Mouse (Mus musculus) retina, postnatal 1 day (tissue): ENCODE data around the gene Efemp2.
"Not testable (repeated sequence)": the region's sequence is repeated elsewhere in the genome, so short reads cannot be mapped to it uniquely, and the experiment has no call there.

ENCODE experiments used
- DNase-seq: peaks from one replicate; pipeline ENCODE4 v3.0.0-alpha.2; 2012

Gene Efemp2

DNA sequence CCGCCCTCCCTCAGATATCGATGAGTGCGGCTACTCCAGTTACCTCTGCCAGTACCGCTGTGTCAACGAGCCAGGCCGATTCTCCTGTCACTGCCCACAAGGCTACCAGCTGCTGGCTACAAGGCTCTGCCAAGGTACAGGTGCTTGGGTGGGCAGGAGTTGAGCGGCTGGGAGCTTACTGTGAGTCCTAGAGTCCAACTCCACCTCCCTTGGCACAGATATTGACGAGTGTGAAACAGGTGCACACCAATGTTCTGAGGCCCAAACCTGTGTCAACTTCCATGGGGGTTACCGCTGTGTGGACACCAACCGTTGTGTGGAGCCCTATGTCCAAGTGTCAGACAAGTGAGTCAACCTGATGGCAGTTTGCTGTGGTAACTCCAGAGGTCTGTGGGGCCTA is 6.3 kb downstream of the Efemp2 start:
- DNase-seq, result no peak

DNA sequence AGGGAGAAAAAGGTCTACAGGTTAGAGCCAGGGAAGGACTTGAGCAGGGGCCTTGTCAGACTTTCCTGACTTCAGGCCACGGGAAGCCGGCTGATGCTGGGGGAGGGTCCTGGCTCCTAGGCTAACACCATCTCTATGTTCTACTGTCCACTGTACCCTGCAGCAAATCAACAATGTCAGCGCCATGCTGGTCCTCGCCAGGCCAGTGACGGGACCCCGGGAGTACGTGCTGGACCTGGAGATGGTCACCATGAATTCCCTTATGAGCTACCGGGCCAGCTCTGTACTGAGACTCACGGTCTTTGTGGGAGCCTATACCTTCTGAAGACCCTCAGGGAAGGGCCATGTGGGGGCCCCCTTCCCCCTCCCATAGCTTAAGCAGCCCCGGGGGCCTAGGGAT is 7.6 kb downstream of the Efemp2 start:
- no peak for DNase-seq

DNA sequence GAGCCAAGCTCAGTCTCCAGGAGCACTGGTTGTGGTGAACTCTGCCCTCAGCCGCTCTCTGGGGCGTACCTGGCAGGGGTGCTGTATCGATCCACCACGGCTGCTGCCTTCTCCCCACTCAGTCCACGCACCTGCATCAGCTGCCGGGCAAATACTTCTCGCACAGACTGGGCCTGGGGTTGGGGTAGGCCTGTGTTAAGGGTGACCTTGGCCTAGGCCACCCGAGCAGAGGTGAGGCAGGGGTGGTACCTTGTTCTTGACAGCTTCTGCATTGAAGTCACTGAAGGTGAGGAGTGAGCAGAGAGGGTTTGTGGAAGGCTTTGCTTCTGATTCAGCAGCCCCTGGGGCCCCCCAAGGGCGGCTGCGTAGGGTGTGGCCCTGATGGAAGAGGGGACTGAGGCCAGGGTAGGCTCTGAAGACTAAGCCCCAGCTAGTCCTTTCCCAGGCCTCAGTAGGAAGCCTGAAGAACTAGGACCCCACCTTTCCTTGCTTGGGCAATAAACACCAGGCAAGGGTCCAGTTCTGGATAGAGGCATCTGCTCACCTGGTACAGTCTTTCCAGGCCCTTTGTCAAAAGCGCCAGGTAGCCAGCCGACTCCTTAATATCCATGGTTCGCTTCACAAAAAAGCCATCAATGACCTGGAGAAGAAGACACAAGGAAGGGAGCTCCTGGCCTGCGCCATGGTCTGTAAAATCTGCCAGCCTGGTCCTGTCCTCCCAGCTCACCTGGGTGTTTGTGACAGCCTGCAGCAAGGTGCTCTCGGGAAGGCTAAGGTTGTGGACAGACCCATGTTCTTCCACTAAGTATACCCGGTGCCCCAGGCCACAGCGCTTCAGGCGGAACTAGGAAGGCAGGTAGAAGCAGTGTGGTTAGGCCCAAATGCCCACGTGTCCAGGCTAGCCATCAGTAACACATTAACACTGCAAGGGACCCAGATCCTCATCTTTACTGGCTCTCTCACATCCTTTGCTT is 9.9 kb downstream of the Efemp2 start:
- DNase-seq, result no peak

DNA sequence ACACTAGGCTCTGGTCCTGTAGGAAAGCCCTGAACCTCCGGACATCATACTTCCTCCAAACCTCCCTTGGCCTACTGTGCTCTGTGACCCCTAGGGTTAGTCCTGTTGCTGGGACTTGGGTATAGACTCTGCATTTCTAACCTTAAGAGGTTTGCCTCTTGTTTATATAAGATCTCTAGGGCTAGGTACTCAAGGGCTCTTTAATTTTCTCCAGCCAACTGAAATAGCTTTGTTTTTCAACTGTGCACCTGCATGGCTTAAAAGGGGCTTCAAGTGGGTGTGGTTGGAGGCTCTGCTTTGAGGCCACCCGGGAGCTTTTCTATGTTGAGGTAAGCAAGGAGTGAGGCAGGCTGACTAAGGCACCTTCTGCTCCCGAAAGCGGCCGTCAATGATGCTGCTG is 10.7 kb downstream of the Efemp2 start:
- no peak for DNase-seq

DNA sequence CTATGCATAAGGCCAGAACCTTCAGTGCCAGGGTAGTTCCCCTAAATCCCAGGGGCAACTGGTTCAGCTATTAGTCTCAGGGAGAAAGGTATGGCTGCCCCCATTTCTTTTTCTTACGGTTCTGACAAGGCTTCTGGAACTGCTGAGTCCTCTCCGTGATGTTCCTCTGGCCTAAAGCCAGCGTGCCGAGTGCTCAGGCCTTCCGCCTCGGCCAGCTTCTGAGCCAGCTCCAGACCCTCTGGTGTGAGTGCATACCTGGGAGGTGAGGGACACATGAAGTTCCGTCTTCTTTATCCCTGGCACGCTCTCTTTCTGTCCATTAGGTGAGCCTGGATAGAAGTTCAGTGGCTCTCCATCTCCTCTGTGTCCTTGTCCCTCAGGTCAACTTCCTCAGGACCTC is 11.6 kb downstream of the Efemp2 start:
- no peak for DNase-seq

DNA sequence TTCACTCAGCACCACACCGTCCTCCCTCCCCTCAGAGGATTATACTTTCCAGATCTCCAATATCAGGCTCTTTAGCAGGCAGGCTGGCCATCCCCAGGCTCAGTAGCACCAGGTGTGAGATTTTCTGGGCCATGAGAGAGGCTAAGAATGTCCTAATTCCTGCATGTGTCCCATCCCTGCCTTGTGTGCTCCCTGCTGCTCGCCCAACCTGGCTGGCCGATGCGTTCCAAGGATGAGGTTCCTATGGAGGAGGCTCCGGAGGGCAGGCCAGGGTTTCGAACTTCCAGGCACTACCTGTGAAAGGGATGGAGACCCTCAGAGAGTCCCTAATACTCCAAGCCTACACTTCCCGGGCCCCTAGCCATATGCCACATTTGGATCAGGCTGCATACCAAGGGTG is 12.1 kb downstream of the Efemp2 start:
- DNase-seq, result no peak

DNA sequence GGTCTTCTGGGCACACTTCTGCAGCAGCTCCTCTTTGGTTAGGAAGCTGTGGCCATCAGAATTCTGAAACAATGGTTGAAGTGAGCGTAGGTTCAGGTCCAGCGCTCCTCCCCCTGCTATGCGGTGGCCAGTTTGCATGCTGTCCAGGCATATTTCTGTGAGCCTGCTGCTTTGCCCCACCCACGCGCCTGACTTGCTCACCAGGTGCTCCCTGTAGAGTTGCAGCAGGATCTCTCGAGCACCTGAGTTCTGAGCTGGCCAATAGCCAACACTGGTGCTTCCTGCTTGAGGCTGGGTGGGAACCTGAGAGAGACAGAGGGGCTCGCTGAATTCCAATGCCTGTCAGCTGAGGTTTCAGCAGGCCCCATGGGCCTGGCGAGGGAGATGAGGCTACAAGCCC is 12.5 kb downstream of the Efemp2 start:
- no peak for DNase-seq

DNA sequence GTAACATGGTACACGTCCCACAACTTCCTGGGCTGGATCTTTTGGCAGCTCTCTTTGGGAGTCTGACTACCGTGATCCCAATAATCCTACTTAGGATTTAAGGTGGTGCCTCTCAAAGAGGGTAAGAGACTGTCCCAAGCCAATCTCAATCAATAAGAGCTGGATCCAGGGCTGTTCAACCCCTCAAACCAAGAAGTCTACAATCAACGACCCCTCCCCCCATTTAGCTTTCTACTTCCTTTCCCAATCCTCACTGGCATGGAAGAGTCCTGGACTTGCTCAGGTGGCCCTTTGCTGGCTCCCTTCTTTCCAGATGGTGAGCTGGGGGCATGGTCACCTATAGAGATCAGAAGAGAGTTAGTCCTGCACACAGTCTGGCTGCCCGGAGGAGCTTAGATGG is 13.0 kb downstream of the Efemp2 start:
- DNase-seq, result no peak

DNA sequence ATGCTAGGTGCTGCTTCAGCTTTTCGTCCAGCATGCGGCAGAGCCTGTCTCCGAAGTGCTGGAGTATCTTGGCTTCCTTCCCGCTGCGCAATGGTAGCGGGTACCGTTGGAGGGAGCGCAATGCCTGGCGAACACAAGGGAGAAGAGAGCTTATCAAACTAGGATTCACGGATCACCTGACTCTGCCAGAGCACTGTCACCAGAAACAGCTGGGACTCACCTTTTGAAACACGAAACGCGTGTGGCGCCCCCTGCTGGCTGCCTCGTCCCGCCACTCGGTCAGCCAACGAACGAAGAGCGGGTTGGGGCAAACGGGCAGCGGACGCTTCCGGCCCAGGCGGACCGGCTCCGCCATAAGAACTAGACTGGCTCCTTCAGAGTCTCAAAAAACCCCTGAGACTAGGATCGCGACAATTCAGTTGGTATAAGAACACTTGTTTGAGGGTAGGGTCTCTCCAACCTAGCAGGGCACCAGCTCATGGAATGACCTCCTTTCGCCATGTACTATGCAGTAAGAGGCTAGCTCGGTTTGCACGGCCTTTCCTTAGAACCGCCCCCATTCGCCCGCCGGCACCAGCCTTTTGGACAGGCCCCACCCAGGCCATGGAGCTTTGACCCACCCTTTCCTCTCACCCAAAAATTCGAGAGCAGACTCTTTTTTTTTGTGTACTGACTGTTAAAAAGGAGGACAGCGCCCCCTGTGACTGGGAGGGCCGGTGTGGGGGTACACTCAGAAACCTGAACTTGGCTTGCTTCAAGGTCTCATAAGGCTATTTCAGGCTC is 14.2 kb downstream of the Efemp2 start, which contains the start of gene Mus81:
Mus81 (minus strand) TSS at position 635 of the 783 bp plus-strand sequence.
- peak; percentile 97 for DNase-seq

DNA sequence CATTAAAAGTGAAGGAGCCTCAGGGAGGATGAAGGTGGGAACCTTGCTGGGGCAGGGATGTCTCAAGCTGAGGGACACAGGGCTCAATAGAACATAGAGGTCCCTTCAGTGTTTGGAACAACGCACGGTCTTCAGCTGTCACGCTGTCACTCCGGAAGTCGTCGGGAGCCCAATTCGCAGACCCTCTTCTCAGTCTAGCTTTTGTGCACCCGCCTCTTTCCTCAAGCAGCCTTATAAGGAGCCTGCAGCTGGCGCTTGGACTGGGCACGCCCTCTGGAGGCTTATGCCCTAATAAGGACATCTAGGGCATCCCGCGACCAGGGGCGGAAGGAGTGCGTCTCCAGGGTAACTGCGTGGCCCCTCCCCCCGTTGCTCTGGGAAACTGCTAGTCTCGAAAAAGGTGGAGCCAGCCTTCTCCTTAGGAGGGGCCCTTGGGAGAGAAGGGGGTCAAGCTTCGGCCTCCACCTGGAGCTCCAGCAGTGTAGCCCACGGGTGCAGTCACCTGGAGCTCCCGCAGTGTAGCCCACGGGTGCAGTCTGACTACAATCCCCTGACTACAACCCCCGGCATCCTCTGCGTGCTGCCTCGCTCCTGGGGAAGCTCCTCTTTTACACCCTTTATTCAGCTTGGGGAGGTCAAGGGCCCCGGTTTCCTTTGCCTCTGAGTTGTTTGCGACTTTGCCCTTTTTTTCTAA is 15.3 kb downstream of the Efemp2 start:
- DNase-seq, result peak; percentile 99

DNA sequence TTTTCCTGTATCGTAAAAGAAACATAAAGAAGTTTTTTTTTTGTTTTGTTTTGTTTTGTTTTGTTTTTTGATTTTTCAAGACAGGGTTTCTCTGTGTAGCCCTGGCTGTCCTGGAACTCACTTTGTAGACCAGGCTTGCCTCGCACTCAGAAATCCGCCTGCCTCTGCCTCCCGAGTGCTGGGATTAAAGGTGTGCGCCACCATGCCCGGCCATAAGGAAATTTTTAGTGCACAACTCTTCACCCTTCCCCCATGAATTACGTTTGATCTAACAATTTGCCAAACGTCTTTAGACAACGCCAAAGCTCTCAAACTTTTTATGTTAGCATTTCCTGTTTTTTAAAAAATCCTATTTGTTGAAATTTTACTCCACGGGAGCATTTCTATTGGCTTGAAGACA is 16.0 kb downstream of the Efemp2 start:
- not testable (repeated sequence) for DNase-seq

DNA sequence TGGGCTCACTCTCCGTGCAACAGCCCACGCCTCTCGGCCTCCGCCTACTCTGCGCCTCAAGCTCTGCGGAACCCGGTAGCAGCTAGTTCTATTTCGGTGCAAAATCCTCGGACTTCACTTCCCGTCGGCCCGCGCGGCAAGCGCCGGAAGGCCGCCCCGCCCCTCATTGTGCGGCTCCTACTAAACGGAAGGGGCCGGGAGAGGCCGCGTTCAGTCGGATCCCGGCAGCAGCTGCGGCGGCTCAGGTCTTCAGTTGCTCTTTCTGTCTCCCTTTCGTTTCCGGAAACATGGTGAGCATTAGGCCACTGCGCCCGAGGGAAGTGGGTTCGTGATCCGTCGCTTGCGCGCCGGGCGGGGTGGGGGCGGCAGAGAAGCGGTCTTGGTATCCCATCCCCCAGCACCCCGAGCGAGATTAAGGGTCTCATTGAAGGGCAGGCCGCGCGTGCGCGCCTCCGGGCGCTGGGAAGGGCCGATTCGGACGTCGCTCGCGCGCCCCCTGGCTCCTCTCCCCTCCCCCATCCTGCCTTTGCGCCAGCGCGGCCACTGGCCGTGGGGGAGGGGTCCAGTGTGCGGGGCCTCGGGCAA is 16.7 kb downstream of the Efemp2 start, which contains the start of gene Cfl1:
Cfl1 (plus strand) TSS at position 143 of the 585 bp plus-strand sequence.
- DNase-seq, result peak; percentile 98

DNA sequence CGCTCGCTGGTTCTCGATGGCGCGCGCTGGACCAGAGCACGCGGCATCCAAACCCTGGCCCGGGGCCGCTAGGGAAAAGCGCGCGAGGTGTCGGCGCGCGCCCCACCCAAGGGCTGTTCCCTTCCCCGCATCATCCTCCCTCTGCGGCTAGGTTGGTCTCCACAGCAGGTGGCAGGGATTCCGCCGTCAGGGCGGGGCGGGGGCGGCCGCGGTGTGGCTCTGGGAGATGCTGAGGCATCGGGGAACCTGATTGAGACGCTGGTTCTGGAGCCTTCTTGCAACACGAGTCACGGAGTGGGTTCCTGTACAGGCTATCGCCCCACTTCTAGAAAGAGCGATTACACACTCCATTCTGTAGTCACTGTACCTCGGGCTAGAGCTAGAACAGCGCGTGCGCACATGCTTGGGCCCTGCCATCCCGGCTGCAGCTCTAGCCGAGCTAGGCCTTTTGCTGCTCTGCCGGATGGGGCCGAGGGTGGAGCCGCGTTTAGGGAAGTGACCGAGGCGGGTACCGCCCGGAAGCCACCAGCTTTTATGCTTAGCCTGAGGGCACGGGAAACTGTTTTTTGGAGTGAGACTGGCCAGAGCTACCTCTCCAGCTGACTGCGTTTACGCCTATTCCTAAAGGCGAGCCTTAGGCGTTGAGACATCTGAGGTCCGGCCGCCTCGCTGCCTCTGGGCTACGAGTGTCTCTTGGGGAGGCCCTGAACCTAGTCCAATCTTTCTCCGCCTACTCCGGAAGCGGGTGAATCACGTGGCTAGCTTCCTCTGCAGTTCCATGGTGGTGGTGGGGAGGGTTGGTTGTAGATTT is 17.3 kb downstream of the Efemp2 start:
- peak; percentile 83 for DNase-seq

DNA sequence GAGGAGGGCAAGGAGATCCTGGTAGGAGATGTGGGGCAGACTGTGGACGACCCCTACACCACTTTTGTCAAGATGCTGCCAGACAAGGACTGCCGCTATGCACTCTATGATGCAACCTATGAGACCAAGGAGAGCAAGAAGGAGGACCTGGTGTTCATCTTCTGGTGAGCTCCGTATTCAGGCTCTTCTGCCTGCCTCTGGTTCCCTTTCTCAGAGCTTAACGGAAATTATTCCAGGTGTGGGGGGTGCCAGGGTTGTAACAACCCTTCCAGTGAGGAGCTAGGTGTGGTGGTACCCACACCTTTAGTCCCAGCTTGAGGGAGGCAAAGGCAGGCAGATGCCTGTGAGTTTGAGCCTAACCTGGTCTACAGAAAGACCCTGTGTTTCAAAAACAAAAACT is 18.9 kb downstream of the Efemp2 start:
- DNase-seq, result no peak

DNA sequence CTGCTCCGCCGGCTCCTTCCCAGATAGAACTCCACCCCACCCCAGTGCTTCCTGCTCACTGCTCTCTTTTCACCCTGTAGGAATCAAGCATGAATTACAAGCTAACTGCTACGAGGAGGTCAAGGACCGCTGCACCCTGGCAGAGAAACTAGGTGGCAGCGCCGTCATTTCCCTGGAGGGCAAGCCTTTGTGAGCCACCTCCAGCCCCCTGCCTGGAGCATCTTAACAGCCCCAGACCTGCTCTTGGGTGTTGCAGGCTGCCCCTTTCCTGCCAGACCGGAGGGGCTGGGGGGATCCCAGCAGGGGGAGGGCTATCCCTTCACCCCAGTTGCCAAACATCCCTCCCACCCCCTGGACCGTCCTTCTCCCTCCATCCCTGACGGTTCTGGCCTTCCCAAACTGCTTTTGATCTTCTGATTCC is 19.6 kb downstream of the Efemp2 start:
- DNase-seq, result peak; percentile 42

DNA sequence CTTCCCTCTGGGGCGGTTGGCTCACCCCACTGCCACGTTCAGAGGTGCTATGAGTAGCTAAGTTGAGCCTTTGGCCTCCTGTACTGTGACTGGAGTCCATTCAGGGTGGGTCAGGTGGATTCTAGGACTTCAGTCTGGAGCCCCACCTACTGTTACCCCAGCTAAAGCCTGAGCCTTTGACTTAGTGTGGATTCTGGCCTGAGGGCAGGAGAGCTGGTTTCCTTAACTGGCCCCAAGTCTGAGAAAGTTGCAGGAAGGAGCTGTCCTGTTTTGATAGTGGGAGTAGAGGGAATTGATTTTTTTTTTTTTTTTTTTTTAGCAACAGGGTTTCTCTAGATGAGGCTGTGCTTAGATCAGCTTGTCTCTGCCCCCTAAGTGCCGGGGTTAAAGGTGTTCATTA is 20.6 kb downstream of the Efemp2 start:
- DNase-seq, result no peak

DNA sequence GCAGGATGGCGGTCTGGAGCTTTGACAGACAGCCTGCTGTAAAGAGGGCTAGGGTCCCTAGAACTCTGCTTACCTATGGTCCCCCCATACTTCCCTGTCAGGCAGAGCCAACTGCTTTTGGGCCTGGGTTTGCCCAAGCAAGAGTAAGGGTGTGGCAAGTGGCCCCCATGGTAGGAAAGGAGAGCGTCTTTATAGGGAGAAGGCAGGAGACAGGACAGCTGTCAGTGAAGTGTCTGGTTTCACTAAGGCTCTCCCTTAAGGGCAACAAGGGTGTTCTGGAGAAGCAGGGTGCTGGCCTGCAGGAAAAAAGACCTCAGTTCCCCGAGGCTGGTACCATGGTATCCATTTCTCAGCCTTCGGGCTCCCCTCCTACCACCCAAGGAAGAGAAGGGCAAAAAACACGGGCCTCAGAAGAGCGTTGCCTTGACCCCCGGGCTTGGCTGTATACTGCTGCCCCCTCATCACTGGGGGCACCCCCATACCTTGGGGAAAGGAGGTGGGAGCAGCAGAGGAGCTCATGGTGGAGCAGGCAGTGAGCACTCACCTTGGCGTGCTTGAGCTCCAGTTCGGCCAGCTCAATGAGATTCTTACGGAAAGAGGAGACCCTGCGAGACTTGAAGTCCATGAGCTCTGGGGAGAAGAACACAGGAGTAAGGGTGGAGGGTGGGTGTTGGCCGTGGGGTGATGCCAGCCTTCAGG is 21.7 kb downstream of the Efemp2 start:
- no peak for DNase-seq

DNA sequence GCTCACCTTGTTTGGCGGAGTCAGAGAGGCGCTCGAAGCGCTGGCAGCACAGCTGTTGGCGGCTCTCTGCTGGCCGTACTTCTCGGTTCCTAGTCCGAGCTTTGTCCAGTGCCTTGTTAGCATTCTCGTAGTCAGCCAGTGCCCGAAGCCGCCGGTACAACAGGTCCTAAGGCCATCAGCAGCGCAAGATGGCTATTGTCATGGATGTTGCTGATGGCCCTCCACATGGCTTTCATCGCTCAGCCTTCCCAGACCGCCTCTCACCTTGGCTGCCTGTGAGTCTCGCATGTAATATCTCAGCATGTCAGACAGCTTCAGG is 22.3 kb downstream of the Efemp2 start:
- no peak for DNase-seq

DNA sequence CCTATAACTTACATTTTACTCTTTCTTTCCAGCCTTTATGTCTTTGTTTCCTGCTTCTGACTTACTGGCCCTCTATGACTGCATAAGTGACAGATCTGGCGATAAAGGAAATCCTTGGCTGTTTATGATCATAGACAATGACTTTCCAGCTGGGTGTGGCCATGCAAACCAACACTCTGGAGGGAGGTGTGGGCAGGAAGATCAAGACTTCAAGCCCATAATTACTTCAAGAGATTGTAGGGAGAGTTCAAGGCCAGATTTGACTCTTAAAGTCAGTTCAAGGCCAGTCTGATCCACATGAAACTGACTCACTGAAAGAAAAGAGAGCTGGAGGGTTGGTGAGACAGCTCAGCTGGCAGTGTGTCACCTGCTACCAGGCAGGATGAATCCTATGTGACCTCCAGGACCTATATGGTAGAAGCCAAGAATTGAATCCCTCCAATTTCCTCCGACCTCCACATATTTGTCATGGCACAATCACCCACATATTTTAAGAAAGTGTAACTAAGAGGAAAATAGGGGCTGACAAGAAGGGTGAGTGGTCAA is 26.6 kb downstream of the Efemp2 start:
- DNase-seq, result no peak

DNA sequence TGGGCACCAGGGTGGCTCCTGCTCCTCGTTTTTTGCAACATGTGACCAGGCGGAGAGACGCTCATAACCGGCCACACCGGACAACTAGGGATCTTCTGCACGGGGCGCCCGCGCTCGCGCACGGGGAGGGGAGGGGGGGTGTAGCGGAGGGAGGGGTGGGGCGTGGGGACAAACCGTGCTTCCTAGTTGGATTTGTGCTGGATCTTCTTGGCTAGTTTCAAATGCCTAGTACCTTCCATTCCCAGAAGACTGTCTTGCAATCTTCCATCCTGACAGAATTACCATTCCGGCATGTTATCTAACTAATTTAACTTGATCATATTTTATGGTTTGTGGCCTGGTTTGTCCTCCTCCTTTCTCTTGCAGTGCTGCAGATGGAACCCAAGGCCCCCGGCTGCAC is 29.9 kb downstream of the Efemp2 start, which contains the start of gene 1700020D05Rik:
1700020D05Rik (minus strand) TSS at position 101 of the 400 bp plus-strand sequence.
- DNase-seq, result no peak
